Mouse (Mus musculus): ENCODE measurements around the gene Vmn1r48. TPM values are rescaled to one million over a fixed set of nuclear protein-coding genes. Genes with fewer than 3 reads are reported as not detected.
"Not testable (repeated sequence)": the region's sequence is repeated elsewhere in the genome, so short reads cannot be mapped to it uniquely, and the experiment has no call there.

Vmn1r48 gene
- not detected in 2 replicates for polyA plus RNA-seq (2015; fragmentation: Nextera tagmentation; extraction: Ambion mirVana)

GRCm38 (mm10) chr6:90036741-90037140 lies at the start of gene Vmn1r48:
Gene Vmn1r48, minus strand, starts transcription at chr6:90036841.
- no CpG with 5 or more reads among the region's 2 CpGs for WGBS
- not testable (repeated sequence) for H3K4me3 ChIP-seq (replicated peaks); H3K9me3 ChIP-seq (replicated peaks); H3K36me3 ChIP-seq; H3K27ac ChIP-seq; H3K27me3 ChIP-seq; H3K4me2 ChIP-seq; ATAC-seq (replicated peaks; ENCODE audit: low FRiP score); H3K4me1 ChIP-seq; H3K9ac ChIP-seq

GRCm38 (mm10) chr6:90078406-90078805 lies 41.8 kb upstream of the Vmn1r48 start, which contains the start of gene Vmn1r49:
Gene Vmn1r49, minus strand, starts transcription at chr6:90078506.
- H3K9me3 ChIP-seq (replicated peaks): no peaks in the 10 kb centered on the region
- H3K36me3 ChIP-seq: no peaks in the 10 kb centered on the region
- H3K4me1 ChIP-seq: no peaks in the 10 kb centered on the region
- no peak within 1 kb of the TSS for H3K4me3 ChIP-seq (replicated peaks)
- 82% methylated on average over 4 of the region's 4 CpGs for WGBS
- H3K27ac ChIP-seq: no peak within 1 kb of the TSS
- H3K27me3 ChIP-seq: no peaks in the 10 kb centered on the region
- H3K9ac ChIP-seq: no peak within 1 kb of the TSS
- H3K4me2 ChIP-seq: no peak within 1 kb of the TSS
- ATAC-seq (replicated peaks; ENCODE audit: low FRiP score): no peak

GRCm38 (mm10) chr6:90015847-90016246 lies 20.8 kb downstream of the Vmn1r48 start, which contains the start of gene Vmn1r47:
Gene Vmn1r47, plus strand, starts transcription at chr6:90016147.
- not testable (repeated sequence) for H3K9ac ChIP-seq; ATAC-seq (replicated peaks; ENCODE audit: low FRiP score); H3K27ac ChIP-seq; H3K36me3 ChIP-seq; H3K4me2 ChIP-seq; H3K4me3 ChIP-seq (replicated peaks); H3K4me1 ChIP-seq; H3K9me3 ChIP-seq (replicated peaks); H3K27me3 ChIP-seq
- 90% methylated on average over 1 of the region's 1 CpGs for WGBS

GRCm38 (mm10) chr6:89985989-89986388 lies 50.7 kb downstream of the Vmn1r48 start:
- no peak for ATAC-seq (replicated peaks; ENCODE audit: low FRiP score)
- Histone ChIP-seq H3K36me3 (no peaks in the 10 kb centered on the region), H3K27me3 (no peaks in the 10 kb centered on the region), H3K9ac (no peak overlapping the region), H3K4me2 (no peak overlapping the region), H3K4me3 (replicated peaks) (no peak overlapping the region), H3K27ac (no peak overlapping the region), H3K4me1 (no peaks in the 10 kb centered on the region), H3K9me3 (replicated peaks) (no peaks in the 10 kb centered on the region)
- WGBS: 27% methylated on average over 1 of the region's 1 CpGs

Other genes with a start within 250 kb of the Vmn1r48 start
- not detected in 2 replicates for gene Vmn1r42, start 160.4 kb downstream of the Vmn1r48 start, polyA plus RNA-seq (2015; fragmentation: Nextera tagmentation; extraction: Ambion mirVana)
- not detected in 2 replicates for gene Vmn1r43, start 160.4 kb downstream of the Vmn1r48 start, polyA plus RNA-seq (2015; fragmentation: Nextera tagmentation; extraction: Ambion mirVana)
- gene Vmn1r44, start 153.2 kb downstream of the Vmn1r48 start, polyA plus RNA-seq (2015; fragmentation: Nextera tagmentation; extraction: Ambion mirVana): not detected in 2 replicates
- not detected in 2 replicates for gene Vmn1r45, start 96.2 kb downstream of the Vmn1r48 start, polyA plus RNA-seq (2015; fragmentation: Nextera tagmentation; extraction: Ambion mirVana)
- not detected in 2 replicates for gene Vmn1r46, start 67.5 kb downstream of the Vmn1r48 start, polyA plus RNA-seq (2015; fragmentation: Nextera tagmentation; extraction: Ambion mirVana)
- gene Vmn1r47, start 20.7 kb downstream of the Vmn1r48 start, polyA plus RNA-seq (2015; fragmentation: Nextera tagmentation; extraction: Ambion mirVana): not detected in 2 replicates
- not detected in 2 replicates for gene Vmn1r49, start 41.7 kb upstream of the Vmn1r48 start, polyA plus RNA-seq (2015; fragmentation: Nextera tagmentation; extraction: Ambion mirVana)
- not detected in 2 replicates for gene Vmn1r50, start 64.6 kb upstream of the Vmn1r48 start, polyA plus RNA-seq (2015; fragmentation: Nextera tagmentation; extraction: Ambion mirVana)
- gene Vmn1r51, start 85.8 kb upstream of the Vmn1r48 start, polyA plus RNA-seq (2015; fragmentation: Nextera tagmentation; extraction: Ambion mirVana): not detected in 2 replicates
- gene Vmn1r52, start 138.0 kb upstream of the Vmn1r48 start, polyA plus RNA-seq (2015; fragmentation: Nextera tagmentation; extraction: Ambion mirVana): not detected in 2 replicates
- not detected in 2 replicates for gene V1ra8, start 166.0 kb upstream of the Vmn1r48 start, polyA plus RNA-seq (2015; fragmentation: Nextera tagmentation; extraction: Ambion mirVana)
- gene Vmn1r53, start 187.6 kb upstream of the Vmn1r48 start, polyA plus RNA-seq (2015; fragmentation: Nextera tagmentation; extraction: Ambion mirVana): not detected in 2 replicates
- not detected in 2 replicates for gene Vmn1r54, start 209.5 kb upstream of the Vmn1r48 start, polyA plus RNA-seq (2015; fragmentation: Nextera tagmentation; extraction: Ambion mirVana)